Mouse (Mus musculus) CD4-positive, CD25-positive, alpha-beta regulatory T cell, adult 4 months (primary cell): ENCODE measurements at regions not wholly inside any gene's neighbourhood (a gene's known extent, or its start where the extent isn't known, plus 50 kb on each side); places are given as distances from the start of the nearest gene placed in this dataset.

Experiments
- ATAC-seq: one replicate; pipeline ENCODE4 v1.8.0; 2017

GRCm38 (mm10) chr11:64220888-64221287 is 141.6 kb upstream of the Cox10 start:
- no peak for ATAC-seq

- ATAC-seq: no peak
Observed at GRCm38 (mm10) chr11:64217181-64217580, 137.9 kb upstream of the Cox10 start.

- ATAC-seq: no peak
Observed at GRCm38 (mm10) chr11:64210916-64211315, 131.6 kb upstream of the Cox10 start.

- ATAC-seq: no peak
Observed at GRCm38 (mm10) chr11:64208306-64208705, 129.0 kb upstream of the Cox10 start.

- no peak for ATAC-seq
Observed at GRCm38 (mm10) chr11:64207358-64207864, 128.1 kb upstream of the Cox10 start.

GRCm38 (mm10) chr11:64206155-64206554 is 126.9 kb upstream of the Cox10 start:
- ATAC-seq: no peak

- ATAC-seq: no peak
Observed at GRCm38 (mm10) chr11:64205069-64205468, 125.8 kb upstream of the Cox10 start.

GRCm38 (mm10) chr11:64204305-64204704 is 125.0 kb upstream of the Cox10 start:
- no peak for ATAC-seq

GRCm38 (mm10) chr11:64200874-64201273 is 121.6 kb upstream of the Cox10 start:
- ATAC-seq: no peak

GRCm38 (mm10) chr11:64195272-64195671 is 116.0 kb upstream of the Cox10 start:
- no peak for ATAC-seq

GRCm38 (mm10) chr11:64188701-64189100 is 109.4 kb upstream of the Cox10 start:
- no peak for ATAC-seq

- no peak for ATAC-seq
Observed at GRCm38 (mm10) chr11:64187488-64188444, 108.5 kb upstream of the Cox10 start.

GRCm38 (mm10) chr11:64187007-64187406 is 107.7 kb upstream of the Cox10 start:
- peak; percentile 51 for ATAC-seq

GRCm38 (mm10) chr11:64186590-64186989 is 107.3 kb upstream of the Cox10 start:
- no peak for ATAC-seq

- no peak for ATAC-seq
Observed at GRCm38 (mm10) chr11:64180036-64180435, 100.8 kb upstream of the Cox10 start.

- ATAC-seq: no peak
Observed at GRCm38 (mm10) chr11:64173421-64174062, 94.3 kb upstream of the Cox10 start.

- ATAC-seq: no peak
Observed at GRCm38 (mm10) chr11:64172926-64173325, 93.7 kb upstream of the Cox10 start.

- ATAC-seq: no peak
Observed at GRCm38 (mm10) chr11:64168626-64169025, 89.4 kb upstream of the Cox10 start.

GRCm38 (mm10) chr11:64164796-64165195 is 85.5 kb upstream of the Cox10 start:
- no peak for ATAC-seq

GRCm38 (mm10) chr11:64158281-64158680 is 79.0 kb upstream of the Cox10 start:
- ATAC-seq: no peak

- ATAC-seq: no peak
Observed at GRCm38 (mm10) chr11:64156640-64157039, 77.4 kb upstream of the Cox10 start.

GRCm38 (mm10) chr11:64139483-64139882 is 60.2 kb upstream of the Cox10 start:
- ATAC-seq: no peak

GRCm38 (mm10) chr11:64138934-64139333 is 59.7 kb upstream of the Cox10 start:
- ATAC-seq: no peak

GRCm38 (mm10) chr11:64135766-64136165 is 56.5 kb upstream of the Cox10 start:
- no peak for ATAC-seq
